Mouse (Mus musculus) cerebellum, adult 2 months (tissue): ENCODE measurements around the gene Ripply1. TPM values are rescaled to one million over a fixed set of nuclear protein-coding genes. Genes with fewer than 3 reads are reported as not detected.
"Not testable (repeated sequence)": the region's sequence is repeated elsewhere in the genome, so short reads cannot be mapped to it uniquely, and the experiment has no call there.

Source experiments
- DNase-seq, 2 experiments: peaks; one replicate each; pipeline ENCODE4 v3.0.0; 2021
- H3K27ac ChIP-seq: fragments of 200-500 bp; 2 replicates; pipeline ENCODE4 v1.5.1; 2012; ENCODE audit warnings: low read length, control low read depth, inconsistent platforms; ENCODE audit not compliant: insufficient read depth
- H3K27me3 ChIP-seq: fragments of 200-500 bp; 2 replicates; pipeline ENCODE4 v1.6.1; 2012; ENCODE audit warnings: inconsistent platforms, mild to moderate bottlenecking, low read length, moderate library complexity; ENCODE audit not compliant: control insufficient read depth, insufficient read depth
- H3K4me1 ChIP-seq: fragments of 200-500 bp; 2 replicates; pipeline ENCODE4 v1.6.1; 2011; ENCODE audit warnings: low read length; ENCODE audit not compliant: control insufficient read depth, insufficient read depth
- H3K4me3 ChIP-seq: fragments of 200-500 bp; replicated peaks from 2 replicates; pipeline ENCODE3; 2011; ENCODE audit warnings: mild to moderate bottlenecking, low read depth, low read length, control low read depth; ENCODE audit not compliant: insufficient read depth
- CTCF ChIP-seq: fragments of 200-500 bp; IDR thresholded peaks from 2 replicates; pipeline ENCODE4 v1.5.1; 2011; ENCODE audit warnings: low read depth, mild to moderate bottlenecking, control low read depth, low read length, moderate library complexity, borderline replicate concordance; ENCODE audit not compliant: insufficient read depth
- POLR2A ChIP-seq: fragments of 200-500 bp; IDR thresholded peaks from 2 replicates; pipeline ENCODE4 v1.6.1; 2011; ENCODE audit warnings: low read length, control low read depth, borderline replicate concordance; ENCODE audit not compliant: insufficient read depth
- WGBS: fragments of 180-500 bp; shearing (Covaris S2); methylation state at CpG from one replicate; pipeline ENCODE4 v1.1.7; 2018; 5-methylcytosine and 5-hydroxymethylcytosine counted together
- polyA plus RNA-seq: library from polyadenylated mRNA; depleted of rRNA; stranded (reverse); fragments of >200 nt; gene quantifications from 2 replicates; pipeline ENCODE4 v1.2.3, GENCODE M21; 2012

Gene Ripply1
- polyA plus RNA-seq, 1 experiment, result 0.46 TPM

- 78% methylated on average over 4 of the region's 4 CpGs for WGBS
- Histone ChIP-seq H3K4me3 (no peak overlapping the region), H3K27ac (no peak overlapping the region), H3K4me1 (no peaks in the 10 kb centered on the region; the same call in 1 of the 2 replicates), H3K27me3 (no peaks in the 10 kb centered on the region; the same call in 1 of the 2 replicates)
- no peak for DNase-seq
- TF ChIP-seq POLR2A (no peak), CTCF (no peak)
Observed at GRCm38 (mm10) chrX:139777357-139777756, 4.8 kb downstream of the Ripply1 start.

GRCm38 (mm10) chrX:139775084-139775612 is 7.0 kb downstream of the Ripply1 start:
- no peaks in the 10 kb centered on the region; the same call in 1 of the 2 replicates for H3K27me3 ChIP-seq
- WGBS, result 76% methylated on average over 7 of the region's 7 CpGs
- DNase-seq, result no peak

GRCm38 (mm10) chrX:139774309-139775083 is 7.7 kb downstream of the Ripply1 start:
- no peak overlapping the region for H3K4me3 ChIP-seq
- DNase-seq, result peak; percentile 29 to 48
- no peaks in the 10 kb centered on the region; the same call in 1 of the 2 replicates for H3K27me3 ChIP-seq
- no peak for TF ChIP-seq POLR2A
- TF ChIP-seq CTCF, result peak; percentile 62; the same call in 1 of the 2 replicates
- H3K4me1 ChIP-seq, result no peaks in the 10 kb centered on the region; the same call in 1 of the 2 replicates
- no peak overlapping the region for H3K27ac ChIP-seq
- WGBS, result 29% methylated on average over 18 of the region's 18 CpGs

More at GRCm38 (mm10) chrX:139775084-139775612, 7.0 kb downstream of the Ripply1 start:
- Histone ChIP-seq H3K4me1 (no peaks in the 10 kb centered on the region; the same call in 1 of the 2 replicates), H3K4me3 (no peak overlapping the region), H3K27ac (no peak overlapping the region)
- no peak for TF ChIP-seq POLR2A
- no peak for TF ChIP-seq CTCF

- no peak overlapping the region for H3K27ac ChIP-seq
- no peaks in the 10 kb centered on the region; the same call in 1 of the 2 replicates for H3K4me1 ChIP-seq
- no peak for DNase-seq
- no peak for TF ChIP-seq CTCF
- no peak for TF ChIP-seq POLR2A
- H3K27me3 ChIP-seq, result no peaks in the 10 kb centered on the region
- no peak overlapping the region for H3K4me3 ChIP-seq
- 37% methylated on average over 13 of the region's 13 CpGs for WGBS
Observed at GRCm38 (mm10) chrX:139769975-139770637, 12.0 kb downstream of the Ripply1 start.

GRCm38 (mm10) chrX:139762546-139762945 is 19.6 kb downstream of the Ripply1 start:
- Histone ChIP-seq H3K27me3 (no peaks in the 10 kb centered on the region), H3K4me1 (no peaks in the 10 kb centered on the region), H3K4me3 (no peak overlapping the region), H3K27ac (no peak overlapping the region)
- WGBS, result 94% methylated on average over 2 of the region's 2 CpGs
- no peak for TF ChIP-seq CTCF
- TF ChIP-seq POLR2A, result no peak
- DNase-seq, result peak in 1 of 2 experiments; percentile 4

GRCm38 (mm10) chrX:139758634-139759033 is 23.5 kb downstream of the Ripply1 start:
- H3K4me3 ChIP-seq, H3K4me1 ChIP-seq, DNase-seq, H3K27ac ChIP-seq, H3K27me3 ChIP-seq: not testable (repeated sequence)
- 34% methylated on average over 3 of the region's 3 CpGs for WGBS

- Histone ChIP-seq H3K27me3 (no peaks in the 10 kb centered on the region), H3K27ac (no peak overlapping the region), H3K4me3 (no peak overlapping the region), H3K4me1 (no peaks in the 10 kb centered on the region)
- no peak for TF ChIP-seq POLR2A
- peak; percentile 63 for TF ChIP-seq CTCF
- peak; percentile 21 to 41 for DNase-seq
- 3% methylated on average over 1 of the region's 1 CpGs for WGBS
Observed at GRCm38 (mm10) chrX:139751855-139752254, 30.3 kb downstream of the Ripply1 start.
